Mouse (Mus musculus): ENCODE results near the gene Fam172a.

The Fam172a gene

GRCm38 (mm10) chr13:78181930-78182558 is 480.2 kb downstream of the Fam172a start:
- DNase-seq: peak; percentile 45

DNA sequence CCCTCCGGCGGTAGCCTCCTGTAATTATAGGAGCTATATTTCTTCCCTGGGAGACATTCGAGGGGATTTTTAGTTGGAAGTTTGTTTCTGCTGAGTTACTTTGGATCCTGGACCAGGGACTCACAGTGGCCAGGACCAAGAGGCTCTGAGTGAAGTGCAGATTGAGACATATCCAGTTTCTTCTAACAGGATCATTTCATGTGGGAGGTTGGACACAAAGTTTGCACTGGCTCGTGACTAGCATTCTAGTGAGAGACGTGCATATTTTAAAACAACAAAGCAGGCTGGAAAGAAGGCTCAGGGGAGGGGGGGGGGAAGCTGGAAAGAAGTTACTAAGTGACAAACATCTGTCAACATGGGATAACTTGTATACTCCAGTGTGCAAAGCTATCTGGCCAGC is 481.2 kb downstream of the Fam172a start:
- DNase-seq: no peak

- DNase-seq: no peak
These were observed 482.2 kb downstream of the Fam172a start for GRCm38 (mm10) chr13:78183986-78184385.

DNA sequence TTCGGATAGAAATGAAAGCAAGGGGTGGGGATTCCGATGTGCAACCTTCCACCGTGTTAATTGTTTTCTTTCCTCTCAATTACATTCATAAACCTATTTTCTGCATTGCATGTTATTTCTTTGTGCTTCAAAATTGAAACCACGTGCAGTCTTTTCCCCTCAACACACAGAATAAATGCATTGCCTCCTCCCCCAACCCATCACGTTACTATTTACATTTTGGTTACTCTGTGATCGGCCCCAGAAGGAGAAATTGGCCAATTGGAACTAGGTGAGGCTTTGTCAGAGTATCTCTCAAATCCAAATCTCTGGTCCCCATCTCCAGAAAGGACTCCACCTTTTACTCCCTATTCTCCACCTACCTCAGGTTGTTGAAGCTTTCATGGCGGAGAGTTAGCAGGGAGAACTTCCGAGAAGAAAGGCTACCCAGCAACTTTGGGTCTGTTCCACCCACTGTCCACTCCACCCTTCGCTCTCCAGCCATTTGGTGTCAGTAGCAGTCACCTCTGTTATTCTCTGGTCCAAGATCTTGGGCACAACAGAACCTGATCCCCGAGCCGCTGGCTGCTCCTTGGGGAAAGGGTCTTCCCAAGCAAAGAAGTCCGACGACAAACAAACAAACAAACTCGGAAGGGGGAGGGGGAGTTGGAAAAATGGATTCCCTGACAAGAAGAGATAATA is 483.1 kb downstream of the Fam172a start:
- no peak for DNase-seq

- no peak for DNase-seq
These were observed 484.6 kb downstream of the Fam172a start for GRCm38 (mm10) chr13:78186340-78186946.

- DNase-seq: no peak
These were observed 486.0 kb downstream of the Fam172a start for GRCm38 (mm10) chr13:78187833-78188232.

DNA sequence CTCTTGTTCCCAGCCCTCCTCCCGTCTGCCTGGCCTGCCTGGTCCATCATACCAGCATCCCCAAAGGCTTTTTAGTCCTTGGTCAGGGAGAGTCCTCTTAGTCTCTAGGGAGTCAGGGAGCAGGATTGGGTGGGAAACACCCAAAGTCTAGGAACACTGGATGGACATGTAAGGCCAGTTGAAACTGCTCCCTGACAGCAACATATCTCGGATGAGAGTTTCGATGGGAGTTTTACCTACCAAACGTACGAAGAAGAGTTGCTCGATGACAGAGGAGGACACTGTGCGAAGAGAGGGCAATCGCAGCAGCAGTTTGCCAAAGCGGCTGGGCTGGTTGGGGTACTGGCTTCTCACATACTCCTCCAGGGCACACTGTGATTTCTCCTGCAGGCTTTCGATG is 487.8 kb downstream of the Fam172a start:
- no peak for DNase-seq

- peak; percentile 32 for DNase-seq
These were observed 491.4 kb downstream of the Fam172a start for GRCm38 (mm10) chr13:78193211-78193610.

GRCm38 (mm10) chr13:78194135-78194849 is 492.5 kb downstream of the Fam172a start:
- peak; percentile 25 for DNase-seq

- DNase-seq: peak; percentile 65
These were observed 493.2 kb downstream of the Fam172a start for GRCm38 (mm10) chr13:78194850-78195600.

DNA sequence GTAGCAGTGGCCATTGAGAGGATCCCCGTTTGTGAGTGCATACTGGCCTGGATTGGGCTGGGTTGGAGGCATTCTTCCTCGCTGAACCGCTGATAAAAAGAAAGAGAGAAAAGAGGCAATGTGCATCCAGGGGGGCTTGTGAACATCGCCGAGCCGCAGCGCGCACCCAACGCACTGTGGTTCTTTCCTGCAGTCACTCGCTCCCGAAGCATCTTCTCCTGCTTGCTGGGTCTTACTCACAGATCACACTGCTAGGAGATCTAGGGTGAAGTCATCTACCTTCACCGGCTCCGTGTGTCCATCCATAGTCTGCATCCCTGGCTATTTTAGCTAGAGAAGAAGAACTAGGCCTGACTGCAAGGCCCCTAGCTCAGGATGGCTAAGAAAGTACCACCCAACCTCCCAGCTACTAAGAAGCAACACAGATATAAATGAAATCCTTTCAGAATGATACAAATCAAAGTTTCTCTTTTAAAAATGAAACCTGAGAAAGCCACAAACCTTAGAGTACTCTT is 493.8 kb downstream of the Fam172a start:
- no peak for DNase-seq

- DNase-seq: peak; percentile 19
These were observed 494.5 kb downstream of the Fam172a start for GRCm38 (mm10) chr13:78196236-78196796.

DNA sequence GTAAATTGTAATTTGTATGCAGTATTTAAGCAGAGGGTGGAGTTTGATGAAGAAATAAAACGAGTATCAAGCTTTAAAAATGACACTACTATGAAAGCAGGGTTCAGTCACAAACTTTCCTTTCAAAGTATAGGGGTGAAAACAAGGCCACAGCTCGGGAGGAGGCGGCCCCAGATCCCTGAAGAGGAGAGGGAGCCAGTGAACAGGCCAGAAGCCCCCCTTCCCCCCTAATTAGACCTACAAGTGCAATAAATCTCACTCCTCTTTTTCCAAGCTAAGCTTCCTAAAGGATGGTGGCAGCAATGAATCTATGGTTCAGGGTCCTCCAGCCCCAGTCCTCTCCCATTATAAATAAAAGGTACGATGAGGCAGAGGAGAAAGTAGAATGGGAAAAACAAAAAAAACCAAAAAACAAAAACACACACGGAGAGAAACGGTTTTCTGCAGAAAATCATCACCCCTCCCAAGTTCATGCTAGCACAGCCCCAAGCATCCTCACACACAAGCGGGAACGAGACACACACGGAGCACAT is 495.5 kb downstream of the Fam172a start:
- peak; percentile 65 for DNase-seq

GRCm38 (mm10) chr13:78197819-78198390 is 496.1 kb downstream of the Fam172a start:
- peak; percentile 72 for DNase-seq

DNA sequence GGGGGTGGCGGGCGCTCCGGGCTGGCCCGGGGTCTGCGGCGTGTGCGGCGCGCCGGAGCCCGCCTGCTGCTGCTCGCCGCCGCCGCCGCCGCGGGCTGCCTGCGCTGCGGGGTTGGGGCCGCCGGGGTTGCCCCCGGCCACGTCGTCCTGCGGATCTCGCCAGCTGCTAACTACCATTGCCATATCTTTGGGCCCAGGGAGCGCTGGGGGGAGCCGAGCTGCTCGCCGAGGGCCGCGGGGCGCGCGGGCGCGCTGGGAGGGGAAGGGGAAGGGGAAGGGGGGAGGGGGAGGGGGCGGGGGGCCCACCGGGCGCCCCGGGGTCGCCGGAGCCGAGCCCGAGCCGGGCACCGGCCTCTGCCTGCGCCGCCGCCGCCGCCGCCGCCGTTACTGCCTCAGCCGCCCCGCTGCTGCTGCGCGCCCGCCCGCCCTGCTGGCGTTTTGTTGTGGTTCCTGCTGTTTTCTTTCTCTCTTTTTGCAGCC is 496.6 kb downstream of the Fam172a start:
- DNase-seq: peak; percentile 57

DNA sequence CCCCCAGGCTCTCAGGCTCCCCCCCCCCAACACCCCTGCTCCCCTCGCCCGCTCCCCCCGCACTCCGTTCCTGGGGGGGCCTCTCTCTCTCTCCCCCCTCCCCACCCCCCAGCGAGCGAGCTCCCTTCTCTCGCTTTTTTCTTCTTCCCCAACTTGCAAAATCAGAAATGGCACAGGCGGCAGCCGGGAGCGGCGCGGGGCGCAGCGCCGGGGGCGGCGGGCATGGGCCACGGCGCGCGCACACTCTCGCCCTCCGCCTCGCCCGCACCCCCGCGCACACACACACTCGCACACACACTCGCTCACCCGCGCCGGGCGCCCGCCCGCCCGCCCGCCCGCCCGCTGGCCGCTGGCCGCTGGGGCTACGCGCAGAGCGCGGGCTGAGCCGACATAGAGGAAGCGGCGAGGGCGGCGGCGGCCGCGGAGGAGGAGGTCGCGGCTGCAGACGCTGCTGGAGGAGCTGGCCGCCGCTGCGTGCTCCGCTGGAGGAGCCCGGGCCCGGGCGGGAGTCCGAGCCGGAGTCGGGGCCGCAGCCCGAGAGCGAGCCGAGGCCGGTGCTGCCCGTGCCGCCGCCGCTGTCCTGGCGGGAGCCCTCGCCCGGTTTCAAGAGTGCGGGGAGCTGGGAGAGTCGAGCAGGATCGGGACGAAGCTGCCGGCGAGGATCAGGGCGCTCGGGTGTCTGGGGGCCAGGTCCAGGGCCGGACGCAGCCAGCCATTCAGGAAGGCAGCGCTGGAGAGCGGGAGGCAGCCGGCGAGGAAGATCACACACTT is 497.2 kb downstream of the Fam172a start:
- peak; percentile 68 for DNase-seq

- peak; percentile 57 for DNase-seq
These were observed 497.9 kb downstream of the Fam172a start, which contains the start of gene Nr2f1 for GRCm38 (mm10) chr13:78199642-78200160. Gene Nr2f1 (minus strand): TSS chr13:78199757.

GRCm38 (mm10) chr13:78200407-78200806 is 498.6 kb downstream of the Fam172a start:
- DNase-seq: peak; percentile 89

GRCm38 (mm10) chr13:78200991-78201870 is 499.4 kb downstream of the Fam172a start:
- DNase-seq: peak; percentile 95

Data from cerebellum, adult 9-10 months (tissue).